8 mouse cellular contexts compared by ENCODE assay signal in genomic region chr19:40994057-40994585, GRCm38 (mm10). TPM values are rescaled to one million over a fixed set of nuclear protein-coding genes. Genes with fewer than 3 reads are reported as not detected.
DNase-seq lines count a peak whose midpoint lies in the region; ATAC-seq and TF ChIP-seq lines count a peak whose summit lies in the region.

Blnk (minus strand) TSS chr19:40994535.

- 28% methylated on average over 8 of the region's 8 CpGs for WGBS in intestine, embryonic 16.5 days
- WGBS in hindbrain, postnatal 0 days: 56% methylated on average over 8 of the region's 8 CpGs

- H3K4me1 ChIP-seq in intestine, embryonic 16.5 days (ENCODE audit: control insufficient read depth, insufficient read depth, low read length): peaks cover 10% of the 10 kb centered on the region; the same call in 1 of the 2 replicates
- H3K4me1 ChIP-seq in hindbrain, postnatal 0 days (ENCODE audit: insufficient read depth, low read length): no peaks in the 10 kb centered on the region

- H3K36me3 ChIP-seq in intestine, embryonic 16.5 days (ENCODE audit: control insufficient read depth, insufficient read depth, low read length): no peaks in the 10 kb centered on the region
- H3K36me3 ChIP-seq in hindbrain, postnatal 0 days (ENCODE audit: insufficient read depth, low read length): no peaks in the 10 kb centered on the region

- intact Hi-C loops in left cerebral cortex, postnatal 4 days (cut with DNase I): no loop called here

- no peaks in the 10 kb centered on the region for H3K9me3 ChIP-seq in intestine, embryonic 16.5 days (ENCODE audit: control insufficient read depth, low read length)
- no peaks in the 10 kb centered on the region for H3K9me3 ChIP-seq in hindbrain, postnatal 0 days (ENCODE audit: low read length)

- peak within 1 kb of the TSS; percentile 91 for H3K27ac ChIP-seq in intestine, embryonic 16.5 days (ENCODE audit: low read length)
- no peak within 1 kb of the TSS for H3K27ac ChIP-seq in hindbrain, postnatal 0 days

- peak; percentile 21 for DNase-seq in testis, postnatal 14 days (ENCODE audit: low spot score)
- no peak for DNase-seq in testis, postnatal 10 days (ENCODE audit: low spot score)
- peak; percentile 13 for DNase-seq in left cerebral cortex, postnatal 4 days
- peak; percentile 21 to 35 for DNase-seq in thymus, postnatal 36 days
- DNase-seq in hindbrain, postnatal 0 days (ENCODE audit: low spot score): no peak

- ATAC-seq in erythroblast, adult 5-6 weeks (replicated peaks; ENCODE audit: low FRiP score, poor library complexity, severe bottlenecking): peak; percentile 63
- peak; percentile 81 for ATAC-seq in intestine, embryonic 16.5 days
- peak; percentile 66 for ATAC-seq in megakaryocyte-erythroid progenitor cell, adult 5-6 weeks (replicated peaks; ENCODE audit: low FRiP score, low TSS enrichment, poor library complexity, severe bottlenecking)
- ATAC-seq in hindbrain, postnatal 0 days: no peak

- no peak for TF ChIP-seq CTCF in hindbrain, postnatal 0 days (IDR thresholded peaks at IDR 0.05; ENCODE audit: low read depth)

- H3K4me2 ChIP-seq in intestine, embryonic 16.5 days (ENCODE audit: low read depth, low read length): peak within 1 kb of the TSS; percentile 51
- H3K4me2 ChIP-seq in hindbrain, postnatal 0 days (ENCODE audit: low read depth, low read length): no peak within 1 kb of the TSS

- no peaks in the 10 kb centered on the region for H3K27me3 ChIP-seq in intestine, embryonic 16.5 days (replicated peaks; ENCODE audit: control insufficient read depth, insufficient read depth, low read length)
- H3K27me3 ChIP-seq in hindbrain, postnatal 0 days (ENCODE audit: insufficient read depth, low read length): no peaks in the 10 kb centered on the region

- peak within 1 kb of the TSS; percentile 53 for H3K9ac ChIP-seq in intestine, embryonic 16.5 days (ENCODE audit: low read depth, low read length)
- no peak within 1 kb of the TSS for H3K9ac ChIP-seq in hindbrain, postnatal 0 days (replicated peaks; ENCODE audit: low read length)

- peak within 1 kb of the TSS; percentile 34 for H3K4me3 ChIP-seq in intestine, embryonic 16.5 days (ENCODE audit: low read length)
- H3K4me3 ChIP-seq in hindbrain, postnatal 0 days (ENCODE audit: low read length): no peak within 1 kb of the TSS

RNA-seq across cellular contexts. Expression of gene Blnk, which starts in this region (rescaled TPM):
- 1.7 and 2.9 TPM in 2 replicates for total RNA-seq in erythroblast, adult 5-6 weeks (2015; ENCODE audit: low replicate concordance)
- 0.84 and 1.3 TPM in 2 replicates for total RNA-seq in erythroblast, adult 5-6 weeks (2017; ENCODE audit: low replicate concordance)
- polyA plus RNA-seq in intestine, embryonic 16.5 days (2015; fragmentation: Nextera tagmentation; extraction: Ambion mirVana): 22.6 and 27.3 TPM in 2 replicates
- under 1 TPM; 0.74 to 0.79 TPM for total RNA-seq in left cerebral cortex, postnatal 4 days (2021)
- total RNA-seq in megakaryocyte-erythroid progenitor cell, adult 5-6 weeks (2014; fragmentation: Nextera tagmentation): 0.89 and 26.4 TPM in 2 replicates
- 0.65 and 0.75 TPM in 2 replicates for total RNA-seq in megakaryocyte-erythroid progenitor cell, adult 5-6 weeks (2017)
- 0.05 and 0.40 TPM in 2 replicates for total RNA-seq in hindbrain, postnatal 0 days (2014; rRNA removed)
- polyA plus RNA-seq in hindbrain, postnatal 0 days (2015; fragmentation: Nextera tagmentation; extraction: Ambion mirVana): 1.1 and 1.4 TPM in 2 replicates

Comparison
In these comparisons a context has a peak if more than half of its experiments do, and no peak if none do; other contexts are left out.
1. DNase-seq: peak in testis, postnatal 14 days (single experiment) and thymus, postnatal 36 days (2 of 2); none in testis, postnatal 10 days (single experiment) and hindbrain, postnatal 0 days (single experiment).
2. Peak in DNase-seq in left cerebral cortex, postnatal 4 days; RNA of the gene not detected or under 1 TPM.